Mouse (Mus musculus) CH12.LX (cell line): Measurements from ENCODE around the gene Slc7a11. TPM values are rescaled to one million over a fixed set of nuclear protein-coding genes. Genes with fewer than 3 reads are reported as not detected.

Source experiments
- DNase-seq: peaks from one replicate; pipeline ENCODE4 v3.0.0-alpha.2; 2013; ENCODE audit errors: extremely low read depth
- H3K27ac ChIP-seq: 2 replicates; pipeline ENCODE4 v1.5.1; 2012; ENCODE audit warnings: low read depth, mild to moderate bottlenecking, control low read depth, moderate library complexity; ENCODE audit not compliant: insufficient read depth
- H3K27me3 ChIP-seq: replicated peaks from 2 replicates; pipeline ENCODE3; 2012; ENCODE audit warnings: inconsistent platforms
- H3K36me3 ChIP-seq, 2 experiments: replicated peaks in 1 of 2; 2 replicates each; pipeline versions ENCODE3 to v1.6.1; 2012; ENCODE audit warnings: inconsistent platforms in 1 of 2, low read length in 1 of 2, mild to moderate bottlenecking in 1 of 2, mixed read lengths in 1 of 2, moderate library complexity in 1 of 2; ENCODE audit not compliant: control insufficient read depth in 1 of 2, insufficient read depth in 1 of 2
- H3K4me1 ChIP-seq, 2 experiments: 2 replicates each; pipeline ENCODE4 v1.6.1; 2012; ENCODE audit warnings: inconsistent platforms in 1 of 2, moderate library complexity in 1 of 2; ENCODE audit not compliant: insufficient read depth in 2 of 2, control insufficient read depth in 1 of 2
- H3K4me2 ChIP-seq: 2 replicates; pipeline ENCODE4 v1.6.1; 2012; ENCODE audit warnings: low read depth, mild to moderate bottlenecking, control low read depth; ENCODE audit not compliant: poor library complexity, insufficient read depth, severe bottlenecking
- H3K4me3 ChIP-seq, 3 experiments: fragments of 150-350 bp in 1 of 3; sonication (generic) in 1 of 3; replicated peaks in 1 of 3; 2 replicates each; pipeline versions ENCODE3 to v1.5.1; 2011 to 2012; ENCODE audit warnings: low read depth in 2 of 3, low read length in 2 of 3, mild to moderate bottlenecking in 2 of 3, moderate library complexity in 2 of 3, control low read depth in 1 of 3, improper control_type of control experiment in 1 of 3, inconsistent platforms in 1 of 3, mixed read lengths in 1 of 3; ENCODE audit not compliant: poor library complexity in 1 of 3
- H3K79me2 ChIP-seq: replicated peaks from 2 replicates; pipeline ENCODE4 v1.6.1; 2012; ENCODE audit warnings: mild to moderate bottlenecking, moderate library complexity; ENCODE audit not compliant: control insufficient read depth, poor library complexity, insufficient read depth, severe bottlenecking; ENCODE audit errors: extremely low read depth
- H3K9ac ChIP-seq: 2 replicates; pipeline ENCODE4 v1.6.1; 2012; ENCODE audit warnings: low read depth, mild to moderate bottlenecking, control low read depth, moderate library complexity; ENCODE audit not compliant: insufficient read depth
- H3K9me3 ChIP-seq: replicated peaks from 2 replicates; pipeline ENCODE3; 2012; ENCODE audit warnings: low read length, inconsistent platforms, mixed read lengths
- GABPA ChIP-seq: IDR thresholded peaks from 2 replicates; pipeline ENCODE4 v1.6.1; 2012; ENCODE audit warnings: low read depth, low read length, improper control_type of control experiment, inconsistent platforms; ENCODE audit not compliant: insufficient replicate concordance
- IRF4 ChIP-seq: IDR thresholded peaks from 2 replicates; pipeline ENCODE4 v1.6.1; 2014; ENCODE audit warnings: low read depth, mild to moderate bottlenecking, inconsistent platforms, low read length, improper control_type of control experiment
- JUN ChIP-seq: IDR thresholded peaks from 2 replicates; pipeline ENCODE4 v1.6.1; 2011; ENCODE audit warnings: low read depth, mild to moderate bottlenecking, low read length, improper control_type of control experiment, moderate library complexity; ENCODE audit not compliant: insufficient read depth
- MAFK ChIP-seq: IDR thresholded peaks from 2 replicates; pipeline ENCODE4 v1.6.1; 2011; ENCODE audit warnings: low read length, improper control_type of control experiment; ENCODE audit not compliant: insufficient replicate concordance
- MEF2A ChIP-seq: IDR thresholded peaks from 2 replicates; pipeline ENCODE4 v1.6.1; 2014; ENCODE audit warnings: low read depth, mild to moderate bottlenecking, inconsistent platforms, low read length, improper control_type of control experiment, borderline replicate concordance
- MXI1 ChIP-seq: IDR thresholded peaks from 2 replicates; pipeline ENCODE4 v1.6.1; 2011; ENCODE audit warnings: mild to moderate bottlenecking, low read depth, low read length, improper control_type of control experiment
- PAX5 ChIP-seq: IDR thresholded peaks from 2 replicates; pipeline ENCODE4 v1.6.1; 2012; ENCODE audit warnings: low read length, inconsistent platforms, mixed read lengths
- POLR2A ChIP-seq: IDR thresholded peaks from 2 replicates; pipeline ENCODE4 v1.6.1; 2011; ENCODE audit warnings: low read depth, mild to moderate bottlenecking, improper control_type of control experiment, low read length
- RCOR1 ChIP-seq: conservative IDR thresholded peaks from 2 replicates; pipeline ENCODE4 v1.6.1; 2012; ENCODE audit warnings: low read depth, mild to moderate bottlenecking, inconsistent platforms, low read length, improper control_type of control experiment
- SIN3A ChIP-seq: IDR thresholded peaks from 2 replicates; pipeline ENCODE4 v1.6.1; 2012; ENCODE audit warnings: low read length, improper control_type of control experiment, inconsistent platforms
- TCF12 ChIP-seq: IDR thresholded peaks from 2 replicates; pipeline ENCODE4 v1.6.1; 2014; ENCODE audit warnings: low read depth, mild to moderate bottlenecking, inconsistent platforms, low read length, improper control_type of control experiment
- UBTF ChIP-seq: IDR thresholded peaks from 2 replicates; pipeline ENCODE4 v1.6.1; 2012; ENCODE audit warnings: low read depth, mild to moderate bottlenecking, inconsistent platforms, low read length, improper control_type of control experiment, moderate library complexity
- USF1 ChIP-seq: IDR thresholded peaks from 2 replicates; pipeline ENCODE4 v1.6.1; 2014; ENCODE audit warnings: low read depth, mild to moderate bottlenecking, inconsistent platforms, low read length, improper control_type of control experiment
- USF2 ChIP-seq: conservative IDR thresholded peaks from 2 replicates; pipeline ENCODE4 v1.6.1; 2011; ENCODE audit warnings: low read depth, low read length, improper control_type of control experiment
- ZC3H11A ChIP-seq: IDR thresholded peaks from 2 replicates; pipeline ENCODE4 v1.6.1; 2012; ENCODE audit warnings: low read depth, mild to moderate bottlenecking, inconsistent platforms, low read length, improper control_type of control experiment
- ZMIZ1 ChIP-seq: IDR thresholded peaks from 2 replicates; pipeline ENCODE4 v1.6.1; 2012; ENCODE audit warnings: low read depth, mild to moderate bottlenecking, inconsistent platforms, low read length, improper control_type of control experiment
- ZNF384 ChIP-seq: IDR thresholded peaks from 2 replicates; pipeline ENCODE4 v1.6.1; 2012; ENCODE audit warnings: low read depth, low read length, improper control_type of control experiment, inconsistent platforms
- dilution Hi-C: fragments of 300-500 bp; cut with MboI; formaldehyde crosslinking; loops from 2 replicates; pipeline ENCODE4 v1.14.3; 2020; ENCODE audit warnings: low sequenced_read_pairs; ENCODE audit not compliant: extremely low pct_unique_long_range_greater_than_20kb, extremely low pct_ligation_motif_present
- in situ Hi-C: fragments of 300-500 bp; cut with MboI; formaldehyde crosslinking; loops from 3 replicates; pipeline ENCODE4 v1.14.3; 2019; ENCODE audit warnings: low sequenced_read_pairs, low pct_ligation_motif_present, low pct_unique_long_range_greater_than_20kb, mixed read lengths
- polyA plus RNA-seq: library from polyadenylated mRNA; unstranded; fragments of >175 nt; gene quantifications from 2 replicates; pipeline ENCODE4 v1.2.1, GENCODE M21; 2012; ENCODE audit warnings: low read depth; ENCODE audit not compliant: insufficient read length
- total RNA-seq, 2 experiments: library from RNA; depleted of rRNA; stranded (reverse); fragments of 300-350 nt in 1 of 2; fragments of >200 nt in 1 of 2; gene quantifications; 2 replicates each; pipeline ENCODE4 v1.2.3; 2012 to 2014

Slc7a11 gene
- total and polyA plus RNA-seq, 3 experiments = 0.13 to 0.37 TPM; not detected in 1

- H3K79me2 ChIP-seq = no peaks in the 10 kb centered on the region
- no peak overlapping the region for H3K27ac ChIP-seq
- DNase-seq = no peak
- TF ChIP-seq RCOR1 (no peak), USF1 (no peak), UBTF (no peak), IRF4 (no peak), JUN (no peak), ZMIZ1 (no peak), TCF12 (no peak), SIN3A (no peak), MEF2A (no peak), GABPA (no peak), MXI1 (no peak)
- in situ Hi-C loops = no loop called here
- dilution Hi-C loops = no loop called here
- no peaks in the 10 kb centered on the region for H3K36me3 ChIP-seq
- no peak overlapping the region for H3K4me2 ChIP-seq
- H3K9me3 ChIP-seq = peaks cover 40% of the 10 kb centered on the region
- no peak overlapping the region for H3K9ac ChIP-seq
- no peaks in the 10 kb centered on the region for H3K4me1 ChIP-seq
- no peaks in the 10 kb centered on the region for H3K27me3 ChIP-seq
- H3K4me3 ChIP-seq = no peak overlapping the region
Observed at GRCm38 (mm10) chr3:50405915-50406314, 37.5 kb downstream of the Slc7a11 start.

- no peak for DNase-seq
- no peak for TF ChIP-seq GABPA
- TF ChIP-seq PAX5 = no peak
- TF ChIP-seq MAFK = no peak
- no peak for TF ChIP-seq USF1
- no peak for TF ChIP-seq USF2
- TF ChIP-seq IRF4 = no peak
- TF ChIP-seq ZNF384 = no peak
- TF ChIP-seq MXI1 = no peak
- TF ChIP-seq ZC3H11A = no peak
- TF ChIP-seq POLR2A = no peak
- TF ChIP-seq, all 38 proteins: peak for 0
- Histone ChIP-seq H3K4me3 (no peak overlapping the region), H3K79me2 (no peaks in the 10 kb centered on the region), H3K4me1 (no peaks in the 10 kb centered on the region), H3K9ac (no peak overlapping the region), H3K36me3 (no peaks in the 10 kb centered on the region), H3K9me3 (peaks cover 44% of the 10 kb centered on the region), H3K27ac (no peak overlapping the region), H3K27me3 (no peaks in the 10 kb centered on the region), H3K4me2 (no peak overlapping the region)
- in situ Hi-C loops (no loop called here), dilution Hi-C loops (no loop called here)
Observed at GRCm38 (mm10) chr3:50388786-50389185, 54.6 kb downstream of the Slc7a11 start.
